Mouse (Mus musculus): Measurements from ENCODE around the gene Mgst2.

Gene Mgst2

GRCm38 (mm10) chr3:51700123-51700522 is 40.0 kb downstream of the Mgst2 start:
- DNase-seq (ENCODE audit: extremely low read depth, insufficient read length, low spot score): no peak

- DNase-seq (ENCODE audit: extremely low read depth, insufficient read length, low spot score): no peak
These were observed 40.6 kb downstream of the Mgst2 start for GRCm38 (mm10) chr3:51700731-51701280.

- no peak for DNase-seq (ENCODE audit: extremely low read depth, insufficient read length, low spot score)
These were observed 41.2 kb downstream of the Mgst2 start for GRCm38 (mm10) chr3:51701281-51701751.

GRCm38 (mm10) chr3:51701950-51702349 is 41.8 kb downstream of the Mgst2 start:
- DNase-seq (ENCODE audit: extremely low read depth, insufficient read length, low spot score): no peak

GRCm38 (mm10) chr3:51702701-51703286 is 42.6 kb downstream of the Mgst2 start:
- DNase-seq (ENCODE audit: extremely low read depth, insufficient read length, low spot score): no peak

- DNase-seq (ENCODE audit: extremely low read depth, insufficient read length, low spot score): no peak
These were observed 43.3 kb downstream of the Mgst2 start for GRCm38 (mm10) chr3:51703478-51703877.

GRCm38 (mm10) chr3:51705220-51705619 is 45.1 kb downstream of the Mgst2 start:
- no peak for DNase-seq (ENCODE audit: extremely low read depth, insufficient read length, low spot score)

GRCm38 (mm10) chr3:51708375-51708745 is 48.2 kb downstream of the Mgst2 start:
- DNase-seq (ENCODE audit: extremely low read depth, insufficient read length, low spot score): no peak

- peak; percentile 87 for DNase-seq (ENCODE audit: extremely low read depth, insufficient read length, low spot score)
These were observed 48.7 kb downstream of the Mgst2 start for GRCm38 (mm10) chr3:51708746-51709411.

- no peak for DNase-seq (ENCODE audit: extremely low read depth, insufficient read length, low spot score)
These were observed 52.2 kb downstream of the Mgst2 start for GRCm38 (mm10) chr3:51712382-51712781.

GRCm38 (mm10) chr3:51713233-51713632 is 53.1 kb downstream of the Mgst2 start:
- no peak for DNase-seq (ENCODE audit: extremely low read depth, insufficient read length, low spot score)

GRCm38 (mm10) chr3:51714469-51714868 is 54.3 kb downstream of the Mgst2 start:
- DNase-seq (ENCODE audit: extremely low read depth, insufficient read length, low spot score): no peak

GRCm38 (mm10) chr3:51717455-51717854 is 57.3 kb downstream of the Mgst2 start:
- DNase-seq (ENCODE audit: extremely low read depth, insufficient read length, low spot score): no peak

- DNase-seq (ENCODE audit: extremely low read depth, insufficient read length, low spot score): no peak
These were observed 57.7 kb downstream of the Mgst2 start for GRCm38 (mm10) chr3:51717909-51718308.

- DNase-seq (ENCODE audit: extremely low read depth, insufficient read length, low spot score): peak; percentile 29
These were observed 59.2 kb downstream of the Mgst2 start for GRCm38 (mm10) chr3:51719373-51719772.

- DNase-seq (ENCODE audit: extremely low read depth, insufficient read length, low spot score): no peak
These were observed 59.8 kb downstream of the Mgst2 start for GRCm38 (mm10) chr3:51719982-51720381.

- DNase-seq (ENCODE audit: extremely low read depth, insufficient read length, low spot score): no peak
These were observed 66.1 kb downstream of the Mgst2 start for GRCm38 (mm10) chr3:51726257-51726656.

GRCm38 (mm10) chr3:51727487-51727886 is 67.3 kb downstream of the Mgst2 start:
- no peak for DNase-seq (ENCODE audit: extremely low read depth, insufficient read length, low spot score)

- DNase-seq (ENCODE audit: extremely low read depth, insufficient read length, low spot score): no peak
These were observed 67.8 kb downstream of the Mgst2 start for GRCm38 (mm10) chr3:51727968-51728367.

- no peak for DNase-seq (ENCODE audit: extremely low read depth, insufficient read length, low spot score)
These were observed 68.3 kb downstream of the Mgst2 start for GRCm38 (mm10) chr3:51728456-51728855.

GRCm38 (mm10) chr3:51729109-51729918 is 69.2 kb downstream of the Mgst2 start:
- no peak for DNase-seq (ENCODE audit: extremely low read depth, insufficient read length, low spot score)
